Mouse (Mus musculus) kidney, adult 2 months (tissue): ENCODE measurements around the gene Slc17a2.

ENCODE experiments used
- CTCF ChIP-seq: fragments of 200-500 bp; conservative IDR thresholded peaks from 2 replicates; pipeline ENCODE4 v1.5.1; 2011; ENCODE audit warnings: low read depth, mild to moderate bottlenecking, control low read depth, low read length, moderate library complexity, mixed read lengths; ENCODE audit not compliant: insufficient read depth, insufficient read length
- POLR2A ChIP-seq: fragments of 200-500 bp; IDR thresholded peaks from one replicate; pipeline ENCODE4 v1.6.1; 2011; ENCODE audit warnings: low read depth, low read length, control low read depth

GRCm38 (mm10) chr13:23816148-23816547 is 9.4 kb downstream of the Slc17a2 start:
- TF ChIP-seq CTCF (peak; percentile 51), POLR2A (no peak)
